Mouse (Mus musculus) embryonic facial prominence, embryonic 12.5 days (tissue): ENCODE results near the gene Paqr4. TPM values are rescaled to one million over a fixed set of nuclear protein-coding genes. Genes with fewer than 3 reads are reported as not detected.
"Not testable (repeated sequence)": the region's sequence is repeated elsewhere in the genome, so short reads cannot be mapped to it uniquely, and the experiment has no call there.

Source experiments
- ATAC-seq: fragments of 200-750 bp; cut with Nextera tagmentation; 2 replicates; pipeline ENCODE4 v1.8.0; 2017; ENCODE audit not compliant: insufficient number of reproducible peaks, insufficient read depth, low FRiP score, low TSS enrichment
- H3K27ac ChIP-seq: fragments of 300-500 bp; sonication (generic); 2 replicates; pipeline ENCODE4 v1.5.1; 2016; ENCODE audit warnings: mild to moderate bottlenecking
- H3K27me3 ChIP-seq: fragments of 300-500 bp; sonication (generic); 2 replicates; pipeline ENCODE4 v1.6.1; 2016; ENCODE audit warnings: mild to moderate bottlenecking, moderate library complexity
- H3K36me3 ChIP-seq: fragments of 300-500 bp; sonication (generic); 2 replicates; pipeline ENCODE4 v1.6.1; 2016; ENCODE audit warnings: mild to moderate bottlenecking
- H3K4me1 ChIP-seq: fragments of 300-500 bp; sonication (generic); 2 replicates; pipeline ENCODE4 v1.6.1; 2016
- H3K4me2 ChIP-seq: fragments of 300-500 bp; sonication (generic); replicated peaks from 2 replicates; pipeline ENCODE4 v1.6.1; 2016; ENCODE audit warnings: mild to moderate bottlenecking, moderate library complexity
- H3K4me3 ChIP-seq: fragments of 300-500 bp; sonication (generic); 2 replicates; pipeline ENCODE4 v1.5.1; 2016; ENCODE audit warnings: mild to moderate bottlenecking
- H3K9ac ChIP-seq: fragments of 300-500 bp; sonication (generic); 2 replicates; pipeline ENCODE4 v1.6.1; 2016; ENCODE audit warnings: mild to moderate bottlenecking, moderate library complexity
- H3K9me3 ChIP-seq: fragments of 300-500 bp; sonication (generic); 2 replicates; pipeline ENCODE4 v1.6.1; 2016; ENCODE audit warnings: mild to moderate bottlenecking, moderate library complexity
- WGBS: fragments of 180-500 bp; shearing (Covaris S2); methylation state at CpG from one replicate; pipeline ENCODE4 v1.1.7; 2016; 5-methylcytosine and 5-hydroxymethylcytosine counted together
- polyA plus RNA-seq: library from polyadenylated mRNA; unstranded; fragments of >200 nt; fragmentation: Nextera tagmentation; extraction: Ambion mirVana; gene quantifications from 2 replicates; pipeline ENCODE4 v1.2.1, GENCODE M21; 2016

Gene Paqr4
- 14.8 and 16.0 TPM in 2 replicates for polyA plus RNA-seq

- Histone ChIP-seq H3K4me1 (peaks cover 24% of the 10 kb centered on the region), H3K9ac (peak within 1 kb of the TSS; percentile 43), H3K4me2 (peak within 1 kb of the TSS; percentile 86), H3K36me3 (peaks cover 9% of the 10 kb centered on the region), H3K9me3 (no peaks in the 10 kb centered on the region), H3K27ac (no peak within 1 kb of the TSS), H3K4me3 (peak within 1 kb of the TSS; percentile 50), H3K27me3 (peaks cover 80% of the 10 kb centered on the region)
- ATAC-seq = no peak
- 9% methylated on average over 13 of the region's 13 CpGs for WGBS
Measured at GRCm38 (mm10) chr17:23740598-23741021, at the start of gene Paqr4. TSS of gene Paqr4 (minus strand) at chr17:23740867.

GRCm38 (mm10) chr17:23789749-23790268, 49.1 kb upstream of the Paqr4 start:
- H3K4me1 ChIP-seq = peaks cover 21% of the 10 kb centered on the region
- H3K27ac ChIP-seq = peak overlapping the region; percentile 92
- no peaks in the 10 kb centered on the region for H3K36me3 ChIP-seq
- H3K4me3 ChIP-seq = peak overlapping the region; percentile 45
- WGBS = 14% methylated on average over 8 of the region's 8 CpGs
- H3K9me3 ChIP-seq = no peaks in the 10 kb centered on the region
- peak overlapping the region; percentile 74 for H3K9ac ChIP-seq
- no peak for ATAC-seq
- no peaks in the 10 kb centered on the region for H3K27me3 ChIP-seq
- H3K4me2 ChIP-seq = peak overlapping the region; percentile 62

DNA sequence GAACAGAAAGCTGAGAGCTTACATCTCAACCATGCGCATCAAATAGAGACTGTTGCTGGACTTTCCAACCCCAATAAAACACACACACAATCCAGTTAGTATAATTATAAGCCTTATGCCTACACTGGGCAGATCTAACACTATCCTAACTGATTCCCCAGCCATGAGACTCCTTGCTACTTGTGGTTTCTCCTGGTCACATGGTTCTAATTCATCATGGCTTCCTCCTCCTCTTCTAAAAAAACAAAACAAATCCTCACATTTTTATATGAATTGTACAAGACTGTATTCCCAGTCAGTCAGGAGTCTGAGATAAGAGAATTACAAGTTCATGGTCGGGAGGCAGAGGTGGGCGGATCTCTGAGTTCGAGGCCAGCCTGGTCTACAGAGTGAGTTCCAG, 48.3 kb upstream of the Paqr4 start:
- Histone ChIP-seq H3K4me1 (peaks cover 21% of the 10 kb centered on the region), H3K27ac (no peak overlapping the region), H3K9me3 (no peaks in the 10 kb centered on the region), H3K4me3 (no peak overlapping the region), H3K27me3 (no peaks in the 10 kb centered on the region), H3K9ac (no peak overlapping the region), H3K36me3 (no peaks in the 10 kb centered on the region), H3K4me2 (no peak overlapping the region)
- 92% methylated on average over 4 of the region's 4 CpGs for WGBS
- ATAC-seq = no peak

DNA sequence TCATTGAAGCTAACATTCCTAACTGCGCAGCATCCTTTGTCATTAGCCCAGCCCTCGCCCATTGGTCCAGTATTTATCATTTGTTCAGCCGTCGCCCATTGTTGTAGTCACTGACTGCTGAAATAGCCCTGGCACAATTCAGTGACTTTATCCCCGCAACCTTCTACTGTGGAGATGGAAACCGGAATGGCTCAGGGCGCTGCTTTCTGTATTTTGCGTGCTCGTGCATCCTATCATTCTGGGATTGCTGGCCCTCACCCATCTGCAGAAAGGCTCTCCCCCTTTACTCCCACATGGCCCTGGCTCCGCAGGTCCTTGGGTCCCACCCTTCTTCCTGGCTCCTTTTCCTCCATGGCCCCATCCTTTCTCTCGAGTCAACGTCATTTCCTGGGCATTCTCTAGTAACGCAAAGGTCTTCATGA, 45.9 kb upstream of the Paqr4 start:
- Histone ChIP-seq H3K27ac (0 out of 2 replicates have a peak overlapping the region, but pooled peaks have one; percentile 31), H3K9ac (no peak overlapping the region), H3K36me3 (no peaks in the 10 kb centered on the region), H3K4me1 (peaks cover 21% of the 10 kb centered on the region), H3K4me3 (peak overlapping the region; percentile 64), H3K27me3 (no peaks in the 10 kb centered on the region), H3K9me3 (no peaks in the 10 kb centered on the region), H3K4me2 (peak overlapping the region; percentile 78)
- 18% methylated on average over 13 of the region's 13 CpGs for WGBS
- no peak for ATAC-seq

- H3K36me3 ChIP-seq = no peaks in the 10 kb centered on the region
- no peaks in the 10 kb centered on the region for H3K27me3 ChIP-seq
- peak within 1 kb of the TSS; percentile 78 for H3K4me2 ChIP-seq
- ATAC-seq = peak; percentile 76
- peak within 1 kb of the TSS; percentile 67 for H3K27ac ChIP-seq
- H3K9me3 ChIP-seq = no peaks in the 10 kb centered on the region
- H3K9ac ChIP-seq = peak within 1 kb of the TSS; percentile 74
- H3K4me1 ChIP-seq = peaks cover 18% of the 10 kb centered on the region
- peak within 1 kb of the TSS; percentile 64 for H3K4me3 ChIP-seq
- 3% methylated on average over 43 of the region's 43 CpGs for WGBS
Measured at GRCm38 (mm10) chr17:23785561-23786471, 45.1 kb upstream of the Paqr4 start, which contains the start of gene Flywch2. TSS of gene Flywch2 (minus strand) at chr17:23786081.

DNA sequence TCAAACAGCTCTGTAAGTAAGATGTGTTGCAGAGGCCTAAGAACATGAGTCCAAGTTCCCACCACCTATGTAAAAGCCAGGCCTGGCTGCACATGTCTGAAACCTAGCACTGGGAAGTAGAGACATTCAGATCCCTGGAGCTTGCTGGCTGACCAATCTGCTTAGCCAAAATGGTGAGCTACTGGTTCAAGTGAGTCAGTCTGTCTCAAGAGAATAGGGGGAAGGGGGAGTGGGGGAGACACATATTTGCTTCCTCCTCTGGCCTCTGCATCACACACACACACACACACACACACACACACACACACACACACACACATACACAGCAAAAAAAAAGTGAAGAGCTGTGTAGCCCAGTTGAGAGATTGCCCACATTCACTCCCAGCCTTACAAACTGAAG, 42.7 kb upstream of the Paqr4 start:
- Histone ChIP-seq H3K36me3 (peaks cover 9% of the 10 kb centered on the region; the same call in 1 of the 2 replicates), H3K9me3 (no peaks in the 10 kb centered on the region), H3K9ac (no peak overlapping the region), H3K4me3 (no peak overlapping the region), H3K4me1 (peaks cover 6% of the 10 kb centered on the region), H3K27me3 (no peaks in the 10 kb centered on the region), H3K4me2 (no peak overlapping the region), H3K27ac (no peak overlapping the region)
- ATAC-seq = no peak

- Histone ChIP-seq H3K27ac (no peak overlapping the region), H3K4me3 (no peak overlapping the region), H3K4me1 (no peaks in the 10 kb centered on the region), H3K36me3 (peaks cover 9% of the 10 kb centered on the region; the same call in 1 of the 2 replicates), H3K27me3 (no peaks in the 10 kb centered on the region), H3K9me3 (no peaks in the 10 kb centered on the region), H3K4me2 (no peak overlapping the region), H3K9ac (no peak overlapping the region)
- WGBS = 50% methylated on average over 2 of the region's 2 CpGs
- ATAC-seq = no peak
Measured at GRCm38 (mm10) chr17:23778447-23778846, 37.8 kb upstream of the Paqr4 start.

DNA sequence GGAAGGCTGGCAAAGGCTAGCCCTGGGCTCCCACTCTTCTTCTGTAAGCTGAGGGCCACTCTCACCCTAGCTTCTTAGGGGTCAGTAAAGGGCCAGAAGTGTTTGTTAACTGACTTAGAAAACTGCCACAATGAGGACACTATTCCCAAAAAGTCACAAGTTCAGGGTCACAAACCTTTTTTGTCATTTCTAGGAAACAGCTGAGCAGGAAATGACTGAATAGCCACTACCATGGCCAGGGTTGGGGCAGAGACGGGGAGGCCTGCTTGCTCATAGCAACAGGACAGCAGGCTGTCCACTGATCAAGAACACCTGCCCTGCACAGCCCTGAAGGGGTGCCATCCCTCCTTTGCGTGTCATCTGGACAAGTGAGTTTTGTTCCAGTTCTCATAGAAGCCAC, 36.5 kb upstream of the Paqr4 start:
- Histone ChIP-seq H3K27me3 (no peaks in the 10 kb centered on the region), H3K4me1 (no peaks in the 10 kb centered on the region), H3K36me3 (peaks cover 9% of the 10 kb centered on the region; the same call in 1 of the 2 replicates), H3K4me2 (no peak overlapping the region), H3K27ac (no peak overlapping the region), H3K9me3 (no peaks in the 10 kb centered on the region), H3K4me3 (no peak overlapping the region), H3K9ac (no peak overlapping the region)
- ATAC-seq = no peak
- WGBS = 76% methylated on average over 2 of the region's 2 CpGs

- Histone ChIP-seq H3K4me2 (no peak overlapping the region), H3K27ac (no peak overlapping the region)
Measured at GRCm38 (mm10) chr17:23776216-23776615, 35.5 kb upstream of the Paqr4 start.

DNA sequence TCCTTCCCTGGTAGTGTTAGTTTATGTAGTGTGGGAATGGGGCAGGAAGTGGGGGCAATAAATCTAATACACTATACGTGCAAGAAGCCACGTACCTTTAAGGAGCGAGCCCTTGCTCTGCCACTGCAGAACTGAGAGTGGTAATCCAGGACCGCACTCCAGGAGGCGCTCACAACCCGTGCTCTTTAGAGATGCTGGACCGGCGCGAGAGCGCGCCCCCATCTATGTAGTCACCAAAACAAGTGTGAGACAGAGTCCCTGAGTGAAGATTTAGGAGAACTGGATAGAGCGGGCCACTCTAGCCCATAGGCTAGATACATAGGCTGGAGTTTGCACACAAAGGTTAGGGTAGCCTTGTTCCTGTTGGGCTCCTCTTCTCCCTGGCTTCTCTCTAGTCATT, 33.4 kb upstream of the Paqr4 start:
- Histone ChIP-seq H3K27ac (no peak overlapping the region), H3K27me3 (no peaks in the 10 kb centered on the region), H3K9me3 (no peaks in the 10 kb centered on the region), H3K4me3 (no peak overlapping the region), H3K9ac (no peak overlapping the region), H3K4me1 (peaks cover 9% of the 10 kb centered on the region), H3K36me3 (peaks cover 2% of the 10 kb centered on the region; the same call in 1 of the 2 replicates), H3K4me2 (no peak overlapping the region)
- no peak; the same call in 1 of the 2 replicates for ATAC-seq
- whole genome bisulfite sequencing = 7% methylated on average over 12 of the region's 12 CpGs

More at GRCm38 (mm10) chr17:23776216-23776615, 35.5 kb upstream of the Paqr4 start:
- Histone ChIP-seq H3K9me3 (no peaks in the 10 kb centered on the region), H3K27me3 (no peaks in the 10 kb centered on the region), H3K9ac (no peak overlapping the region), H3K4me1 (no peaks in the 10 kb centered on the region), H3K36me3 (peaks cover 9% of the 10 kb centered on the region; the same call in 1 of the 2 replicates), H3K4me3 (no peak overlapping the region)
- WGBS = 83% methylated on average over 10 of the region's 10 CpGs
- ATAC-seq = no peak

DNA sequence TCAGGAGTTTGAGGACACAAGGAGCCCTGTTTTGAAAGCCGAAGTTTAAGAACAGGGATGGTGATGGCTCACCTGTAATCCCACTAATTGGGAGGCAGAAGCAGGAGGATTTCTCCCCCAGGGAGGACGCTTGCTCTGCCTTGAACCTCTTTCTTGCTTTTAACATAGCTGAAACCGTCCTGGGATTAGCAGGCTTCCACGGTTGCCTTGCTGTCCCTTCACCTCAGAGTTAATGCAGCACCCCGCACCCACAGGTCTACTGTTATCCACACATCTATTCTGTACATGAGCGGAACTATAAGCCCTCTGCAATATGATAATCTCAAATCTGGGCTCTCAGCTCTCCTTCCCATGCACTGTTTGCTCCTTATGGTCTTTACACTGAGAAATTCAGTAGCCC, 33.0 kb upstream of the Paqr4 start:
- Histone ChIP-seq H3K4me1 (peaks cover 9% of the 10 kb centered on the region), H3K9ac (no peak overlapping the region), H3K36me3 (peaks cover 2% of the 10 kb centered on the region; the same call in 1 of the 2 replicates), H3K27ac (no peak overlapping the region), H3K27me3 (no peaks in the 10 kb centered on the region), H3K4me2 (no peak overlapping the region), H3K4me3 (no peak overlapping the region), H3K9me3 (no peaks in the 10 kb centered on the region)
- 66% methylated on average over 6 of the region's 6 CpGs for WGBS
- no peak for ATAC-seq

DNA sequence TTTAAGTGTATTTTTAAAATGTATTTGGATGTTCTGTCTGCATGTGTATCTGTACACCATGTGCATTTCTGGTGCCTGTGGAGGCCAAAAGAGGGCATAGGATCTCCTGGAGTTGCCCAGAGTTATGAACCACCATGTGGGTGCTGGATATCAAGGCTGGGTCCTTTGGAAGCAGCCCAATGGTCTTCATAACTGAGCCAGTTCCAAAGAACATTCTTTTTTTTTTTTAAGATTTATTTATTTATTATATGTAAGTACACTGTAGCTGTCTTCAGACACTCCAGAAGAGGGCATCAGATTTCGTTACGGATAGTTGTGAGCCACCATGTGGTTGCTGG, 31.5 kb upstream of the Paqr4 start:
- H3K27ac ChIP-seq, H3K9me3 ChIP-seq, ATAC-seq, H3K4me1 ChIP-seq, H3K27me3 ChIP-seq, H3K36me3 ChIP-seq, H3K9ac ChIP-seq: not testable (repeated sequence)
- Histone ChIP-seq H3K4me3 (0 out of 2 replicates have a peak overlapping the region, but pooled peaks have one; percentile 72), H3K4me2 (peak overlapping the region; percentile 68; the same call in 1 of the 2 replicates)
- 79% methylated on average over 2 of the region's 2 CpGs for WGBS
